Comparison of ENCODE assay signal across 30 mouse cellular contexts in genomic region chr3:41528291-41528969, GRCm38 (mm10). TPM values are rescaled to one million over a fixed set of nuclear protein-coding genes. Genes with fewer than 3 reads are reported as not detected.
DNase-seq lines count a peak whose midpoint lies in the region; ATAC-seq and TF ChIP-seq lines count a peak whose summit lies in the region.
"Had no signal": no experiment of that assay in that cellular context is flagged by ENCODE, and none has a peak within 500 bp of the region (broad histone marks: within the 10 kb centered on the region; RNA-seq: fewer than 3 reads in every experiment).

No protein-coding gene starts in this region.

- no peak for TF ChIP-seq CTCF in E14TG2a.4 (conservative IDR thresholded peaks at IDR 0.05; ENCODE audit: low read length)

- H3K9ac ChIP-seq in ES-E14 (ENCODE audit: insufficient read depth, low read depth, low read length, poor library complexity, severe bottlenecking): no peak overlapping the region
- no peak overlapping the region for H3K9ac ChIP-seq in forebrain, embryonic 11.5 days (ENCODE audit: low read length)
- H3K9ac ChIP-seq: forebrain, postnatal 0 days; heart, embryonic 13.5 days; hindbrain, embryonic 14.5 days had no signal

- peaks cover 26% of the 10 kb centered on the region for H3K36me3 ChIP-seq in E14TG2a.4 (ENCODE audit: insufficient read depth, low read length)
- H3K36me3 ChIP-seq in ES-E14 (ENCODE audit: control insufficient read depth, insufficient read depth, low read length, poor library complexity, severe bottlenecking): no peaks in the 10 kb centered on the region; the same call in 1 of the 2 replicates
- H3K36me3 ChIP-seq in forebrain, embryonic 11.5 days (ENCODE audit: control insufficient read depth, insufficient read depth, low read length): no peaks in the 10 kb centered on the region
- H3K36me3 ChIP-seq: forebrain, embryonic 10.5 days; G1E; heart, embryonic 10.5 days; heart, embryonic 13.5 days had no signal

- DNase-seq in ES-E14 (ENCODE audit: low read depth, low spot score) (peak; percentile 47), WW6 (ENCODE audit: low read depth, low spot score) (peak; percentile 22)
- DNase-seq in adrenal gland, postnatal 10 days: no peak
- DNase-seq in urinary bladder, postnatal 4 days (ENCODE audit: low spot score in 2 of 2): no peak
- no peak for DNase-seq in forebrain, embryonic 11.5 days (ENCODE audit: low spot score)
- no peak for DNase-seq in heart, adult 18-20 months
- DNase-seq: adrenal gland, adult 8-10 months; adrenal gland, postnatal 36 days; cerebellum, adult 2 months; cerebellum, adult 9-11 months; cerebellum, postnatal 25 days; forebrain, postnatal 0 days; gastrocnemius, adult 2 months; gastrocnemius, postnatal 14 days; heart, adult 2 months; heart, postnatal 14 days; heart, postnatal 4 days; kidney, adult 18-20 months had no signal

- H3K27me3 ChIP-seq in E14TG2a.4 (ENCODE audit: insufficient read depth, low read length): peaks cover 3% of the 10 kb centered on the region; the same call in 1 of the 2 replicates
- H3K27me3 ChIP-seq in forebrain, embryonic 11.5 days (ENCODE audit: control insufficient read depth, insufficient read depth, low read length): no peaks in the 10 kb centered on the region
- H3K27me3 ChIP-seq: heart, embryonic 13.5 days had no signal

- peaks cover 29% of the 10 kb centered on the region for H3K4me1 ChIP-seq in E14TG2a.4 (replicated peaks; ENCODE audit: low read depth, low read length)
- H3K4me1 ChIP-seq in ES-E14 (ENCODE audit: control insufficient read depth in 2 of 2, insufficient read depth in 2 of 2, low read length in 2 of 2, poor library complexity in 1 of 2): no peaks in the 10 kb centered on the region
- H3K4me1 ChIP-seq in forebrain, embryonic 11.5 days (replicated peaks; ENCODE audit: control insufficient read depth, insufficient read depth, low read length): 0 out of 2 replicates have a peak, but pooled peaks cover 2% of the 10 kb centered on the region

- H3K4me3 ChIP-seq in E14TG2a.4 (replicated peaks; ENCODE audit: low read length): peak overlapping the region; percentile 81
- peak overlapping the region; percentile 86 to 92 for H3K4me3 ChIP-seq in ES-E14 (ENCODE audit: insufficient read depth in 1 of 2, low read depth in 1 of 2, low read length in 2 of 2, poor library complexity in 1 of 2, severe bottlenecking in 1 of 2)
- no peak overlapping the region for H3K4me3 ChIP-seq in forebrain, embryonic 11.5 days (ENCODE audit: low read depth, low read length)
- H3K4me3 ChIP-seq: forebrain, embryonic 10.5 days; gastrocnemius, adult 2 months; heart, adult 2 months; heart, embryonic 10.5 days; heart, embryonic 13.5 days had no signal

- in situ Hi-C loops in ES-E14 (cut with MboI; ENCODE audit: low sequenced_read_pairs in 2 of 2, unreplicated experiment in 2 of 2): no loop called here

- WGBS in forebrain, embryonic 11.5 days: 86% methylated on average over 2 of the region's 2 CpGs

- no peak overlapping the region for H3K4me2 ChIP-seq in forebrain, embryonic 11.5 days (ENCODE audit: low read depth, low read length, severe bottlenecking)
- H3K4me2 ChIP-seq: heart, embryonic 13.5 days; hindbrain, embryonic 14.5 days had no signal

- ATAC-seq in granulocyte monocyte progenitor cell, adult 5-6 weeks (replicated peaks; ENCODE audit: poor library complexity, severe bottlenecking): peak; percentile 85
- ATAC-seq in forebrain, embryonic 11.5 days (replicated peaks; ENCODE audit: low FRiP score): no peak
- ATAC-seq: activated CD4-positive, CD25-positive, alpha-beta regulatory T cell, adult 4 months; forebrain, embryonic 14.5 days; forebrain, postnatal 0 days; hindbrain, postnatal 0 days; inflammation-experienced regulatory T-cells, adult 6 months; intestine, embryonic 16.5 days had no signal

- H3K9me3 ChIP-seq in E14TG2a.4 (ENCODE audit: low read length) (no peaks in the 10 kb centered on the region), ES-E14 (ENCODE audit: control insufficient read depth, insufficient read depth, low read depth, low read length) (no peaks in the 10 kb centered on the region)
- no peaks in the 10 kb centered on the region for H3K9me3 ChIP-seq in forebrain, embryonic 11.5 days (ENCODE audit: control insufficient read depth, low read length)
- H3K9me3 ChIP-seq: forebrain, embryonic 10.5 days; G1E; heart, embryonic 10.5 days; heart, embryonic 13.5 days had no signal

- no peak overlapping the region; the same call in 1 of the 2 replicates for H3K27ac ChIP-seq in ES-E14 (ENCODE audit: insufficient read depth, low read depth, low read length, poor library complexity, severe bottlenecking)
- no peak overlapping the region for H3K27ac ChIP-seq in forebrain, embryonic 11.5 days (ENCODE audit: low read depth, low read length)
- H3K27ac ChIP-seq: forebrain, embryonic 10.5 days; gastrocnemius, adult 2 months; heart, adult 2 months; heart, embryonic 10.5 days; heart, embryonic 13.5 days; hindbrain, embryonic 14.5 days; hindbrain, postnatal 0 days had no signal

TF ChIP-seq in ES-E14, 5 proteins besides CTCF, POLR2A, EP300 and RAD21:
- TF ChIP-seq HCFC1 (IDR thresholded peaks at IDR 0.05; ENCODE audit: borderline replicate concordance, insufficient read depth, low read length) (no peak), ZNF384 (IDR thresholded peaks at IDR 0.05; ENCODE audit: low read depth, low read length) (peak; percentile 92)
TF ChIP-seq in ES-E14: peak in this region for 1.

RNA-seq across cellular contexts. Expression of gene Jade1, which starts 27.1 kb away (rescaled TPM):
- 218 and 272 TPM in 2 replicates for total RNA-seq in ES-E14 (2012; rRNA removed)
- total RNA-seq in granulocyte monocyte progenitor cell, adult 5-6 weeks (2014; fragmentation: Nextera tagmentation): 32.6 and 53.3 TPM in 2 replicates
- total RNA-seq in granulocyte monocyte progenitor cell, adult 5-6 weeks (2017): 38.8 and 72.7 TPM in 2 replicates
- total RNA-seq in adrenal gland, postnatal 10 days (2021): 10 to 100 TPM; 43.5 to 51.6 TPM
- 22.4 and 24.1 TPM in 2 replicates for polyA plus RNA-seq in forebrain, embryonic 11.5 days (2014; fragmentation: Nextera tagmentation; extraction: Ambion mirVana)
- 10 to 100 TPM; 28.5 to 32.3 TPM for total RNA-seq in heart, adult 18-20 months (2021)

Comparison
In these comparisons a context has a peak if more than half of its experiments do, and no peak if none do; other contexts are left out.
1. DNase-seq: peak in ES-E14 (single experiment) and WW6 (single experiment); none in adrenal gland, postnatal 10 days (single experiment), urinary bladder, postnatal 4 days (0 of 2), forebrain, embryonic 11.5 days (single experiment) and heart, adult 18-20 months (0 of 2).